Mouse (Mus musculus) neural tube, embryonic 13.5 days (tissue): ENCODE measurements around the gene Cflar. TPM values are rescaled to one million over a fixed set of nuclear protein-coding genes. Genes with fewer than 3 reads are reported as not detected.
A peak's percentile ranks its signal among the peaks of the same experiment; 100 is the strongest.

Source experiments
- ATAC-seq: fragments of 200-750 bp; cut with Nextera tagmentation; 2 replicates; pipeline ENCODE4 v1.8.0; 2017; ENCODE audit warnings: low read depth, mild to moderate bottlenecking, moderate TSS enrichment, moderate library complexity
- H3K27ac ChIP-seq: fragments of 300-500 bp; sonication (generic); replicated peaks from 2 replicates; pipeline ENCODE4 v1.5.1; 2015; ENCODE audit warnings: moderate library complexity, mild to moderate bottlenecking, inconsistent platforms
- H3K27me3 ChIP-seq: fragments of 300-500 bp; sonication (generic); 2 replicates; pipeline ENCODE4 v1.6.1; 2015; ENCODE audit warnings: mild to moderate bottlenecking, inconsistent platforms
- H3K36me3 ChIP-seq: fragments of 300-500 bp; sonication (generic); 2 replicates; pipeline ENCODE4 v1.6.1; 2015; ENCODE audit warnings: mild to moderate bottlenecking, inconsistent platforms
- H3K4me1 ChIP-seq: fragments of 300-500 bp; sonication (generic); replicated peaks from 2 replicates; pipeline ENCODE4 v1.6.1; 2015; ENCODE audit warnings: inconsistent platforms
- H3K4me2 ChIP-seq: fragments of 300-500 bp; sonication (generic); 2 replicates; pipeline ENCODE4 v1.6.1; 2015; ENCODE audit warnings: inconsistent platforms, mild to moderate bottlenecking, moderate library complexity
- H3K4me3 ChIP-seq: fragments of 300-500 bp; sonication (generic); 2 replicates; pipeline ENCODE4 v1.5.1; 2015; ENCODE audit warnings: mild to moderate bottlenecking, inconsistent platforms
- H3K9ac ChIP-seq: fragments of 300-500 bp; sonication (generic); 2 replicates; pipeline ENCODE4 v1.6.1; 2015; ENCODE audit warnings: moderate library complexity, mild to moderate bottlenecking, inconsistent platforms
- H3K9me3 ChIP-seq: fragments of 300-500 bp; sonication (generic); 2 replicates; pipeline ENCODE4 v1.6.1; 2016; ENCODE audit warnings: inconsistent platforms
- WGBS: fragments of 180-500 bp; shearing (Covaris S2); methylation state at CpG from one replicate; pipeline ENCODE4 v1.1.7; 2015; 5-methylcytosine and 5-hydroxymethylcytosine counted together
- polyA plus RNA-seq: library from polyadenylated mRNA; unstranded; fragments of >200 nt; fragmentation: Nextera tagmentation; extraction: Ambion mirVana; gene quantifications from 2 replicates; pipeline ENCODE4 v1.2.1, GENCODE M21; 2015

The Cflar gene
- polyA plus RNA-seq, 1 experiment from 2014 or later = 15.4 TPM

DNA sequence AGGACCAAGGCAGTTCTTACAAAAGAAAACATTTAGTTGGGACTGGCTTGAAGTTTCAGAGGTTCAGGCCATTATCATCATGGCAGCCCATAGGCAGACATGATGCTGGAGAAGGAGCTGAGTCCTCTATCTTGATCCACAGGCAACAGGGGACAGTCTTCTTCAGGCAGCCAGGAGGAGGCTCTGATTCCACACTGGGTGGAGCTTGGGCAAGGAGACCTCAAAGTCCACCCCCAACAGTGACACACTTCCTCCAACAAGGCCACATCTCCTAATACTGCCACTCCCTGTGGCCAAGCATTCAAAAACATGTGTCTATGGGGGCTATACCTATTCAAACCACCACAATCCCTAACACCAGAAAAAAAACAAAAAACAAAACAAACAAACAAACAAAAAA lies 62.0 kb downstream of the Cflar start:
- Histone ChIP-seq H3K9me3 (no peaks in the 10 kb centered on the region), H3K27ac (no peak overlapping the region), H3K9ac (no peak overlapping the region), H3K36me3 (no peaks in the 10 kb centered on the region), H3K27me3 (no peaks in the 10 kb centered on the region), H3K4me3 (no peak overlapping the region), H3K4me1 (no peaks in the 10 kb centered on the region), H3K4me2 (no peak overlapping the region)
- ATAC-seq = no peak

DNA sequence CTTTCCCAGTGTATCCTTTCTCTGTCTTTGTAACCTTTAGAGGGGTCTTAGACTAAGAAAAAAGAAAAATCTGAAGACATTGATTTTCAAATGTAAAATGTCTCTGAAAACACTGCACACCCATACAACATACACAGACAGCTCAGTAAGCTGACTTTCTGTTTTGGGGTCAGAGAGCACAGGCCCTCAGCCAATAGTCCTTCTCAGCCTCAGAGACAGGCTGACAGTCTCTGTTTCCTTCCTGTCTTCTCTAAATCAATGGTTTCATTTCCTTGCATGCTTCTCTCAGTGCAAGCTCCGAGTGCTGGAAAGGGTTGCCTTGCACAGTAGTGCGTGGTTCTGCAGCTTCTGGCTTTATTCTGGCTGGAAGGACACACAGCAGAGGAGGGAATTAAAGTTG lies 62.6 kb downstream of the Cflar start:
- Histone ChIP-seq H3K36me3 (no peaks in the 10 kb centered on the region), H3K4me1 (no peaks in the 10 kb centered on the region), H3K9ac (no peak overlapping the region), H3K27me3 (no peaks in the 10 kb centered on the region), H3K4me3 (no peak overlapping the region), H3K9me3 (no peaks in the 10 kb centered on the region), H3K27ac (no peak overlapping the region), H3K4me2 (no peak overlapping the region)
- 69% methylated on average over 2 of the region's 2 CpGs for WGBS
- no peak for ATAC-seq

DNA sequence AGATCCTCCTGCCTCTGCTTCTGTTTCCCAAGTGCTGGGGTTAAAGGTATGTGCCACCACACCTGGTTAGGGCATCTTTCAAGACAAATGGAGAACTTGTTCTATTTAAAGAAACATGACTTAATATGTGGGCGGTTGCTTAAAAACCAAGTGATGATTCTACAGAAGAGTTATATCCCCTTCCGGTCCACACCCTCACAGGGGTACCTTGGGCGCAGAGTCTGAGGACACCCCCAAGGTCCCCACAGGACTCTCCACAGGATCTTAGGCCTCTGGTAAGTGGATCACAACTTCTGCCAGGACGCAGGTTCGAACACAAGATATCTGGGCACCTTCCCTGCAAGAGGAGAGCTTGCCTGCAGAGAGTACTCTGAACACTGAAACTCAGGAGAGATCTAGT lies 64.1 kb downstream of the Cflar start:
- WGBS = 95% methylated on average over 5 of the region's 5 CpGs
- ATAC-seq = no peak
- H3K27ac ChIP-seq = no peak overlapping the region

DNA sequence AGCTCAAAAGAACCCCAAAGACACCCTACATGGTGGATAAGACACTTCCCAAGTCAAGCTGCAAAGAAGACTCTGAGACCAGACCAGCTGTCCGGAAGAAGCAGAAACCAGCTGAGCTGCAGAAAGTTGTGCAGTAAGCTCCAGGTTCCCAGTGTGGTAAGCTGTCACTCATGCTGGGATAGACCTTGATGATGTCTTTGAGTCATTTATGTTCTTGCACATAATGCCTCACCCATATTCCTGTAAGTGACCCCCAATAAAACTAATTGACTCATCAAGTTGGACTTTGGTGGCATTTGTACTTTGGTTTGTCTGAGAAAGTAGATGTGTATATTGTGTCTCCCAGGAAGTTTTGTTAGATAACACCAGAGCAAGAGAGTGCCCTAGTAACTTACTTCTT lies 66.3 kb downstream of the Cflar start:
- Histone ChIP-seq H3K4me2 (no peak overlapping the region), H3K27ac (no peak overlapping the region), H3K27me3 (no peaks in the 10 kb centered on the region), H3K4me1 (no peaks in the 10 kb centered on the region), H3K9ac (no peak overlapping the region), H3K9me3 (no peaks in the 10 kb centered on the region), H3K36me3 (no peaks in the 10 kb centered on the region), H3K4me3 (no peak overlapping the region)
- 95% methylated on average over 1 of the region's 1 CpGs for WGBS
- ATAC-seq = no peak

More for the DNA sequence above, 64.1 kb downstream of the Cflar start:
- no peaks in the 10 kb centered on the region for H3K36me3 ChIP-seq
- H3K9me3 ChIP-seq = no peaks in the 10 kb centered on the region
- no peak overlapping the region for H3K4me2 ChIP-seq
- H3K4me1 ChIP-seq = no peaks in the 10 kb centered on the region
- no peak overlapping the region for H3K4me3 ChIP-seq
- no peak overlapping the region for H3K9ac ChIP-seq
- H3K27me3 ChIP-seq = no peaks in the 10 kb centered on the region

DNA sequence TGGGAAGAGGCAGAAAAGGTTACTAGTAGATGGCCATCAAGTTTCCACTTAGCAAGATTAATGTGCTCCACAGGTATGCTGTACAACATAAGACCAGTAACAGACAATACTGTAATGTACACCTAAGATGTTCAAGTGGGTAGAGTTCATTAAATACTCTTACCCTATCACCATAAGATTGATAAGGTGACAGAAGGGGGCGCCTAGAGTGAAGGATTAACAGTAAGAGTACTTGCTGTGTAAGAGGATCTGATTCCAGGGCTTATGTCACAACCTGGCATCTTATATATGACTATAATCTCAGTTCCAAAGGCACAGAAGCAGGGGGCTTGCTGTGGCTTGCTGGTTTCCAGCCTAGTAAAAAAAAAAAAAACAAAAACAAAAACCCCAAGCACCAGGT lies 66.9 kb downstream of the Cflar start:
- H3K4me1 ChIP-seq = no peaks in the 10 kb centered on the region
- no peak overlapping the region for H3K9ac ChIP-seq
- no peaks in the 10 kb centered on the region for H3K27me3 ChIP-seq
- no peak overlapping the region for H3K27ac ChIP-seq
- H3K4me3 ChIP-seq = no peak overlapping the region
- no peak for ATAC-seq
- H3K36me3 ChIP-seq = no peaks in the 10 kb centered on the region
- 26% methylated on average over 1 of the region's 1 CpGs for WGBS
- H3K4me2 ChIP-seq = no peak overlapping the region
- no peaks in the 10 kb centered on the region for H3K9me3 ChIP-seq

DNA sequence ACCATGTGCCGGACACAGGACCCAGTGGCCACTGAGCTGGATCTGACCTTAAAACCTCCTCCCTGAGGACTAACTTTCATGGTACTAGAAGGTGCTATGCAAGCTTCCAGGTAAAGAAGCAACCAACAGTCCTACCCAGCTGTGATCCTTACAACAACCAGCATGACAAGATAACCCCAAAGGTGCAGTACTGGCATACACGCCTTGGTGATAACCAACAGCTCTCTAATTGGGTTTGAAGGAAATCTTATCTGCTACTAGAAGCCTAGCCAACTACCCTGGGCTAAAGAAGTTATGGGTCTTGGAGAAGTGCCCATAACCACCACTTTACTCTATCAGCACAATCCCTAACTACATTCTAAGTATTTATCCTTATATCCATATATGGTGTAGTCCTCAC lies 75.0 kb downstream of the Cflar start:
- no peak overlapping the region for H3K4me3 ChIP-seq
- no peak overlapping the region for H3K27ac ChIP-seq
- H3K36me3 ChIP-seq = no peaks in the 10 kb centered on the region
- no peaks in the 10 kb centered on the region for H3K9me3 ChIP-seq
- H3K27me3 ChIP-seq = no peaks in the 10 kb centered on the region
- H3K4me1 ChIP-seq = no peaks in the 10 kb centered on the region
- 97% methylated on average over 2 of the region's 2 CpGs for WGBS
- no peak overlapping the region for H3K4me2 ChIP-seq
- no peak overlapping the region for H3K9ac ChIP-seq
- ATAC-seq = no peak

DNA sequence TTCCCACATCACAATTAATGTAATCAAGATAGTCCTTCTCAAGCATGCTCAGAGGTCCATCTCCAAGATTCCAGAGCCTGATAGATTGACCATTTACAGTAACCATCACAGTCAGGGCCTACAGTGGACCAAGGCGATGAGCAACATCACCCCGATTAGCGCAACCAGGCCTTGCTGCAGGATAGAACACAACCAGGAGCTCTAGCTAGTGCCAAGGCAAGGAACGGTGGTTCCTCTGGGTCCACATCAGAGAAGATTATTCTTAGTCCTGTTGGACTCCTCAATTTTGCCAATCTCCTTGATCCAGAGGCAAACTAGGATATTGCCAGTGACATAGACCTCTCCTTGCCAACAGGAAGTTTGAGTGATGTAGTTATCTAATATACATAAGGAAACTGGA lies 77.1 kb downstream of the Cflar start:
- no peaks in the 10 kb centered on the region for H3K36me3 ChIP-seq
- no peak overlapping the region for H3K27ac ChIP-seq
- no peaks in the 10 kb centered on the region for H3K27me3 ChIP-seq
- WGBS = 98% methylated on average over 4 of the region's 4 CpGs
- H3K9me3 ChIP-seq = no peaks in the 10 kb centered on the region
- H3K4me3 ChIP-seq = no peak overlapping the region
- H3K9ac ChIP-seq = no peak overlapping the region
- no peak for ATAC-seq
- no peak overlapping the region for H3K4me2 ChIP-seq
- no peaks in the 10 kb centered on the region for H3K4me1 ChIP-seq

DNA sequence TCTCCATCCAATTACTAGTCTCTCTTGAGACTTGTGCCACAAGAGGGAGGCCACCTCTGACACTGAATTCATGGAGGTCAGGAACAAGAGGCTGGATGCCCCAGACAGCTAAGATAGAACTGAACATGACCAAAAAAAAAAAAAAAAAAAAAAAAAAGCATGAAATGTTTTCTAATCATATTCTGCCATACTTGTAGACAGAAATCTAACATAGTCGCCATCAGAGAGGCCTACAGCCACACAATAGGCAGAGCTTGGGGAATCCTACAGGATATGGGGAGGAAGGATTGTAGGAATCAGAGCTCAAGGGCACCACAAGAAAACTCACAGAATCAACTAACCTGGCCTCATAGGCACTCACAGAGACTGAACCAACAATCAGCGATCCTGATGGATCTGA lies 83.4 kb downstream of the Cflar start:
- H3K9ac ChIP-seq = no peak overlapping the region
- no peak for ATAC-seq
- WGBS = 50% methylated on average over 2 of the region's 2 CpGs
- peak overlapping the region; percentile 77; the same call in 1 of the 2 replicates for H3K4me2 ChIP-seq
- H3K4me3 ChIP-seq = no peak overlapping the region
- H3K36me3 ChIP-seq = no peaks in the 10 kb centered on the region
- H3K4me1 ChIP-seq = peaks cover 11% of the 10 kb centered on the region
- peaks cover 9% of the 10 kb centered on the region; the same call in 1 of the 2 replicates for H3K27me3 ChIP-seq
- H3K9me3 ChIP-seq = no peaks in the 10 kb centered on the region
- no peak overlapping the region for H3K27ac ChIP-seq

DNA sequence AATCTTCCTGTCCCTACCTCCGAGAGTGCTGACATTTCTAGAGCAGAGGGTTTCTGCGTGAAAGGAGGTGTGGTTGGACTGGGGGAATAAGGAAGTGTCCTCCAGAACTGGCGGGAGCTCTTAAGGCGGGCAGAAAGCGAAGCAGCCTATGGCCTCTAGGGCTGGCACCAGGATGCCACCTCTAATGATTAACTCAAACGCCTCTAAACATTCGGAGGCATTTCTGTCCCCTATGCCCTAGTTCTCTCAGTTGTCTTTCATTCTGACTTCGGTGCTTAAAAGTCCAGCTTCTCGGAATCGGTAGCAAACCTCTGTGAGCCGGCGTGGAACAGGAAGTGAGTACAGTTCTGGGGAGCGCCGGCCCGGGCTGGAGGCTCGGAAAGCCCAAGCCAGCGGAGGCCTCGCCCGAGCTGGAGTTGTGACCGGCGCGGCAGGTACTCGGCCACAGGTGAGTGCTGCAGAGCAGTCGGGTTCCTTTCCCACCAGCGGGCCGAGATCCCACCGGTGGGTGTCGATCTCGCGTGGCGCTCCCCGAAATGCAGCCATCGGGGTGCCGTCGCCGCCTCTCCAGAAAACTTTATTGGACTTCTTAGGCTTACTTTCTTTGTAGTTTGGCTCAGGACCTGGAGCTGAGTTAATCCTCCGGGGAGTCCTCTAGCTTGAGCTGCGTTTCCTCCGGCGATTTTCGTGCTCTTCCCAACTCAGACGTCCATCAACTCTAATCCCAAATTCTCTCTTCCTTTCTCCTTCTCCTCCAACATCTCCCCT lies 84.2 kb downstream of the Cflar start, which contains the start of gene Casp8:
Casp8 (plus strand) TSS at position 84 of the 768 bp plus-strand sequence.
- 0 out of 2 replicates have a peak, but pooled peaks have one; percentile 67 for ATAC-seq
- H3K4me3 ChIP-seq = peak within 1 kb of the TSS; percentile 46
- H3K27ac ChIP-seq = no peak within 1 kb of the TSS
- no peaks in the 10 kb centered on the region for H3K36me3 ChIP-seq
- peaks cover 9% of the 10 kb centered on the region; the same call in 1 of the 2 replicates for H3K27me3 ChIP-seq
- no peaks in the 10 kb centered on the region for H3K9me3 ChIP-seq
- peak within 1 kb of the TSS; percentile 77 for H3K4me2 ChIP-seq
- H3K9ac ChIP-seq = peak within 1 kb of the TSS; percentile 66
- H3K4me1 ChIP-seq = peaks cover 11% of the 10 kb centered on the region
- WGBS = under 1% methylated on average over 42 of the region's 42 CpGs

DNA sequence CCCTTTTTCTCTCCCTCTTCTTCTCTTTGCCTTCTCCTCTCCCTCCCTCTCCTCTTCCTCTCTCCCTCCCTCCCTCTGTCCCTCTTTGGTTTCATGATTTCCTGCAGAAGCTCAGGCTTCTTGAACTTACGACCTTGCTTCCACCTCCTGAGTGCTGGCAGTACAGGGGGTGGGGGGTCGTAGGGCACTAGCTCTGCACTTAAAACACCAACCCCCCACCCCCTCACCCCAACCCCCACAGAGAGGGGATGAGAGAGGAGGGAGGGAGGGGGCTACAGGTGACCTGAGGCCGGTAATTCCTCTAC lies 84.7 kb downstream of the Cflar start:
- no peak overlapping the region for H3K27ac ChIP-seq
- H3K4me2 ChIP-seq = peak overlapping the region; percentile 77
- peaks cover 9% of the 10 kb centered on the region; the same call in 1 of the 2 replicates for H3K27me3 ChIP-seq
- no peaks in the 10 kb centered on the region for H3K9me3 ChIP-seq
- H3K4me3 ChIP-seq = peak overlapping the region; percentile 46
- peak overlapping the region; percentile 66; the same call in 1 of the 2 replicates for H3K9ac ChIP-seq
- WGBS = 7% methylated on average over 3 of the region's 3 CpGs
- H3K36me3 ChIP-seq = no peaks in the 10 kb centered on the region
- ATAC-seq = no peak
- peaks cover 11% of the 10 kb centered on the region for H3K4me1 ChIP-seq

DNA sequence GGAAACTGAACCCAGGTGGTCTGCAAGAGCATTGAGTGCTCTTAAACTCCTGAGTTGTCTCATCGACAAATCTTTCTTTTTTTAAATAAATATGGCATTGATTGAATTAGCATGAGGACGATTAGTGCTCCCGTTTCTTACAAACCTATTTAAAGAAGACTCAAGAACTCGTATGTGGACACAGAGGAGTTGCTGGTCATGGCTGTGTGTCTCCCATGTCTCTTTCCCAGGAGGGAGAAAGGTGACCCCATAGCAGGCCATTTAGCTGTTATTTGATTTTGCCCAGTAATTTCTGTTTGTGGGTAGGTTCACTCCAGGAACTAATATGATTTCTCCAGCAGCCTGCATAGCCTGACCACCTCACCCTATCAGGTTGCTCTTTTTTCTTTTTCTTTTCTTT lies 85.5 kb downstream of the Cflar start:
- ATAC-seq = no peak
- H3K4me1 ChIP-seq = peaks cover 11% of the 10 kb centered on the region

DNA sequence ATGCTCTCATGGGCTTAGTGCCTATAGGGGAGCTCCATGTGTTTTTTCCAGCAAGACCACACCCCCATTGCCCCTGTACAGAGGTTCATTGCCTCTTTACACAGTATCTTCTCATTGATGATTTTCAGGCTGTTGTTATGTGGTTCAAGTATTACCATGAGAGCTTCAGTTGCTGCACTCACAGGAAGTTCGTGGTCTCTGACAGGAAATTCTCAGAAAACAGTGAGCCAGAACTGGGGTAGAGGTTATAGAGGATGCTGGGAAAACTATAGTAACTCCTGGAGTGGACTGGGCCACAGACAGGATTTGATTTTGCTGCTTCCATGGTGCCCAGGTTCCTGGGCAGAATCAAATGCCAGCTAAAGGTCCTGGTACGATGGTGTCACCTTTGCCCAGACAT lies 86.1 kb downstream of the Cflar start:
- Histone ChIP-seq H3K4me1 (peaks cover 11% of the 10 kb centered on the region), H3K9me3 (no peaks in the 10 kb centered on the region), H3K9ac (no peak overlapping the region), H3K27me3 (peaks cover 9% of the 10 kb centered on the region; the same call in 1 of the 2 replicates), H3K4me3 (no peak overlapping the region), H3K36me3 (no peaks in the 10 kb centered on the region), H3K4me2 (no peak overlapping the region; the same call in 1 of the 2 replicates), H3K27ac (no peak overlapping the region)
- ATAC-seq = no peak
- WGBS = 84% methylated on average over 2 of the region's 2 CpGs

More for the DNA sequence above, 85.5 kb downstream of the Cflar start:
- H3K4me2 ChIP-seq = no peak overlapping the region; the same call in 1 of the 2 replicates
- H3K4me3 ChIP-seq = no peak overlapping the region
- WGBS = 79% methylated on average over 4 of the region's 4 CpGs
- H3K27me3 ChIP-seq = peaks cover 9% of the 10 kb centered on the region; the same call in 1 of the 2 replicates
- H3K36me3 ChIP-seq = no peaks in the 10 kb centered on the region
- H3K9me3 ChIP-seq = no peaks in the 10 kb centered on the region
- H3K27ac ChIP-seq = no peak overlapping the region
- no peak overlapping the region for H3K9ac ChIP-seq

DNA sequence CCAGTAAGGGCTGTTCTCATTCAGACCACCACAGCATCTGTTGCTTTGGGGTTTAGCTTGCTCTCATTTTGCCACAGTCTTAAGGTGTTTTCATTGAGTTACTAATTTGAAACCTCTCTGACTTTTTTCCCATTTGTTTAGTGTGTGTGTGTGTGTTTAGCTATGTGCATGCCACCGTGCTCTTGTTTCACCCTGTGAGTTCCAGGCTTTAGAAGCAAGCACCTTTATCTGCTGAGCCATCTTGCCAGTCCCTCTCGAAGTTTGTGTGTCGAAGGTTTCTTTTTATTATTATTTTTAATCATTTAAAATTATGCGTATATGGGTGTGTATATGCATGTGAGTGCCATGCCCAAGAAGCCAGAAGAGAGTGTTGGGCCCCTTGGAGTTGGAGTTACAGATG lies 87.6 kb downstream of the Cflar start:
- no peak overlapping the region for H3K9ac ChIP-seq
- peaks cover 9% of the 10 kb centered on the region; the same call in 1 of the 2 replicates for H3K27me3 ChIP-seq
- 96% methylated on average over 4 of the region's 4 CpGs for WGBS
- H3K4me2 ChIP-seq = no peak overlapping the region
- H3K4me1 ChIP-seq = peaks cover 11% of the 10 kb centered on the region
- no peak overlapping the region for H3K4me3 ChIP-seq
- H3K36me3 ChIP-seq = no peaks in the 10 kb centered on the region
- no peak overlapping the region for H3K27ac ChIP-seq
- ATAC-seq = no peak
- H3K9me3 ChIP-seq = no peaks in the 10 kb centered on the region
